Mouse (Mus musculus) frontal cortex, postnatal 10 days (tissue): Measurements from ENCODE around the gene Prrg3.
"Not testable (repeated sequence)": the region's sequence is repeated elsewhere in the genome, so short reads cannot be mapped to it uniquely, and the experiment has no call there.

Experiments used
- DNase-seq, 2 experiments: peaks; one replicate each; pipeline ENCODE4 v3.0.0; 2022; ENCODE audit warnings: low spot score in 2 of 2, mixed read lengths in 1 of 2

The Prrg3 gene

GRCm38 (mm10) chrX:71962073-71963051, at the start of gene Prrg3:
Gene Prrg3 (plus strand): TSS chrX:71962624.
- DNase-seq, result peak in 1 of 2 experiments; percentile 26

GRCm38 (mm10) chrX:71946631-71947030, 15.8 kb upstream of the Prrg3 start:
- no peak for DNase-seq

- no peak for DNase-seq
Observed at GRCm38 (mm10) chrX:71958366-71958765, 4.1 kb upstream of the Prrg3 start.

GRCm38 (mm10) chrX:71963275-71963912, 970 bp downstream of the Prrg3 start:
- no peak for DNase-seq

- no peak for DNase-seq
Observed at GRCm38 (mm10) chrX:71968216-71968615, 5.8 kb downstream of the Prrg3 start.

GRCm38 (mm10) chrX:71968816-71969215, 6.4 kb downstream of the Prrg3 start:
- DNase-seq, result no peak

GRCm38 (mm10) chrX:71971325-71971724, 8.9 kb downstream of the Prrg3 start:
- DNase-seq, result no peak

- DNase-seq, result no peak
Observed at GRCm38 (mm10) chrX:71972686-71973085, 10.3 kb downstream of the Prrg3 start, which contains the start of gene Fate1. Gene Fate1 (plus strand): TSS chrX:71972986.

GRCm38 (mm10) chrX:71977681-71978080, 15.3 kb downstream of the Prrg3 start:
- not testable (repeated sequence) for DNase-seq

- no peak for DNase-seq
Observed at GRCm38 (mm10) chrX:71980443-71980842, 18.0 kb downstream of the Prrg3 start.

- DNase-seq, result no peak
Observed at GRCm38 (mm10) chrX:71981322-71981721, 18.9 kb downstream of the Prrg3 start.

- DNase-seq, result no peak
Observed at GRCm38 (mm10) chrX:71983205-71983604, 20.8 kb downstream of the Prrg3 start.

- DNase-seq, result no peak
Observed at GRCm38 (mm10) chrX:71983775-71984174, 21.4 kb downstream of the Prrg3 start.

- DNase-seq, result no peak
Observed at GRCm38 (mm10) chrX:71991549-71991948, 29.1 kb downstream of the Prrg3 start, which contains the start of gene Cnga2. Gene Cnga2 (plus strand): TSS chrX:71991849.

- no peak for DNase-seq
Observed at GRCm38 (mm10) chrX:71995972-71996371, 33.5 kb downstream of the Prrg3 start.

GRCm38 (mm10) chrX:72009930-72010329, 47.5 kb downstream of the Prrg3 start:
- no peak for DNase-seq

- peak; percentile 9 to 32 for DNase-seq
Observed at GRCm38 (mm10) chrX:72012236-72012635, 49.8 kb downstream of the Prrg3 start.

GRCm38 (mm10) chrX:72012804-72013203, 50.4 kb downstream of the Prrg3 start:
- peak in 1 of 2 experiments; percentile 26 for DNase-seq

- DNase-seq, result no peak
Observed at GRCm38 (mm10) chrX:72022241-72022640, 59.8 kb downstream of the Prrg3 start.
